Mouse (Mus musculus) neural tube, embryonic 14.5 days (tissue): ENCODE measurements around the gene Tulp3. TPM values are rescaled to one million over a fixed set of nuclear protein-coding genes. Genes with fewer than 3 reads are reported as not detected.

ENCODE experiments used
- ATAC-seq: fragments of 200-750 bp; cut with Nextera tagmentation; 2 replicates; pipeline ENCODE4 v1.8.0; 2017; ENCODE audit warnings: low read depth, mild to moderate bottlenecking, moderate TSS enrichment, moderate library complexity
- H3K27ac ChIP-seq: fragments of 300-500 bp; sonication (generic); 2 replicates; pipeline ENCODE4 v1.5.1; 2014; ENCODE audit warnings: low read depth, mild to moderate bottlenecking, control low read depth, low read length, moderate library complexity, mixed read lengths
- H3K27me3 ChIP-seq: fragments of 300-500 bp; sonication (generic); 2 replicates; pipeline ENCODE4 v1.6.1; 2014; ENCODE audit warnings: low read length; ENCODE audit not compliant: control insufficient read depth, insufficient read depth
- H3K36me3 ChIP-seq: fragments of 300-500 bp; sonication (generic); 2 replicates; pipeline ENCODE4 v1.6.1; 2014; ENCODE audit warnings: low read length, mixed read lengths; ENCODE audit not compliant: control insufficient read depth, insufficient read depth
- H3K4me1 ChIP-seq: fragments of 300-500 bp; sonication (generic); 2 replicates; pipeline ENCODE4 v1.6.1; 2014; ENCODE audit warnings: low read length; ENCODE audit not compliant: control insufficient read depth, insufficient read depth
- H3K4me2 ChIP-seq: fragments of 300-500 bp; sonication (generic); 2 replicates; pipeline ENCODE4 v1.6.1; 2014; ENCODE audit warnings: mild to moderate bottlenecking, low read depth, low read length, control low read depth
- H3K4me3 ChIP-seq: fragments of 300-500 bp; sonication (generic); 2 replicates; pipeline ENCODE4 v1.5.1; 2014; ENCODE audit warnings: low read depth, low read length, control low read depth, mixed read lengths
- H3K9ac ChIP-seq: fragments of 300-500 bp; sonication (generic); replicated peaks from 2 replicates; pipeline ENCODE4 v1.6.1; 2014; ENCODE audit warnings: low read depth, mild to moderate bottlenecking, control low read depth, low read length, mixed read lengths
- H3K9me3 ChIP-seq: fragments of 300-500 bp; sonication (generic); 2 replicates; pipeline ENCODE4 v1.6.1; 2016; ENCODE audit warnings: low read length; ENCODE audit not compliant: control insufficient read depth
- WGBS: fragments of 180-500 bp; shearing (Covaris S2); extraction: QIAGEN DNeasy Blood & Tissue Kit; methylation state at CpG from one replicate; pipeline ENCODE4 v1.1.7; 2014; 5-methylcytosine and 5-hydroxymethylcytosine counted together
- polyA plus RNA-seq: library from polyadenylated mRNA; unstranded; fragments of >200 nt; fragmentation: Nextera tagmentation; extraction: Ambion mirVana; gene quantifications from 2 replicates; pipeline ENCODE4 v1.2.1, GENCODE M21; 2014

The Tulp3 gene
- polyA plus RNA-seq, 1 experiment from 2014 or later: 22.4 TPM

GRCm38 (mm10) chr6:128295876-128296749, 59.5 kb downstream of the Tulp3 start:
- ATAC-seq: peak; percentile 47

GRCm38 (mm10) chr6:128291284-128291683, 64.4 kb downstream of the Tulp3 start:
- 90% methylated on average over 5 of the region's 5 CpGs for WGBS

More at GRCm38 (mm10) chr6:128295876-128296749, 59.5 kb downstream of the Tulp3 start:
- H3K9ac ChIP-seq: no peak overlapping the region
- no peak overlapping the region for H3K4me2 ChIP-seq
- H3K4me1 ChIP-seq: peaks cover 11% of the 10 kb centered on the region
- peaks cover 28% of the 10 kb centered on the region for H3K27me3 ChIP-seq
- H3K36me3 ChIP-seq: no peaks in the 10 kb centered on the region
- H3K4me3 ChIP-seq: no peak overlapping the region
- H3K27ac ChIP-seq: no peak overlapping the region
- WGBS: 34% methylated on average over 6 of the region's 6 CpGs
- H3K9me3 ChIP-seq: no peaks in the 10 kb centered on the region

GRCm38 (mm10) chr6:128288681-128289080, 67.0 kb downstream of the Tulp3 start:
- Histone ChIP-seq H3K4me2 (no peak overlapping the region), H3K9ac (no peak overlapping the region), H3K36me3 (no peaks in the 10 kb centered on the region), H3K4me1 (no peaks in the 10 kb centered on the region), H3K27me3 (no peaks in the 10 kb centered on the region; the same call in 1 of the 2 replicates), H3K9me3 (no peaks in the 10 kb centered on the region), H3K27ac (no peak overlapping the region), H3K4me3 (no peak overlapping the region)
- WGBS: 78% methylated on average over 6 of the region's 6 CpGs
- no peak for ATAC-seq

More at GRCm38 (mm10) chr6:128291284-128291683, 64.4 kb downstream of the Tulp3 start:
- no peak overlapping the region for H3K27ac ChIP-seq
- no peak overlapping the region for H3K4me2 ChIP-seq
- ATAC-seq: no peak
- H3K36me3 ChIP-seq: no peaks in the 10 kb centered on the region
- no peak overlapping the region for H3K9ac ChIP-seq
- no peak overlapping the region for H3K4me3 ChIP-seq
- no peaks in the 10 kb centered on the region; the same call in 1 of the 2 replicates for H3K27me3 ChIP-seq
- H3K4me1 ChIP-seq: no peaks in the 10 kb centered on the region
- H3K9me3 ChIP-seq: no peaks in the 10 kb centered on the region

- 0 out of 2 replicates have a peak, but pooled peaks have one; percentile 26 for ATAC-seq
- Histone ChIP-seq H3K27ac (no peak overlapping the region), H3K4me3 (no peak overlapping the region), H3K4me1 (no peaks in the 10 kb centered on the region), H3K27me3 (no peaks in the 10 kb centered on the region; the same call in 1 of the 2 replicates), H3K36me3 (no peaks in the 10 kb centered on the region), H3K9ac (no peak overlapping the region), H3K9me3 (no peaks in the 10 kb centered on the region), H3K4me2 (peak overlapping the region; percentile 4; the same call in 1 of the 2 replicates)
- WGBS: 15% methylated on average over 16 of the region's 16 CpGs
These were observed 69.7 kb downstream of the Tulp3 start for GRCm38 (mm10) chr6:128285792-128286430.

- H3K9ac ChIP-seq: no peak overlapping the region
- H3K4me1 ChIP-seq: no peaks in the 10 kb centered on the region
- H3K4me2 ChIP-seq: no peak overlapping the region
- H3K36me3 ChIP-seq: no peaks in the 10 kb centered on the region
- no peak overlapping the region for H3K4me3 ChIP-seq
- 13% methylated on average over 3 of the region's 3 CpGs for WGBS
- ATAC-seq: peak; percentile 64; the same call in 1 of the 2 replicates
- H3K27me3 ChIP-seq: no peaks in the 10 kb centered on the region; the same call in 1 of the 2 replicates
- H3K27ac ChIP-seq: no peak overlapping the region
- H3K9me3 ChIP-seq: no peaks in the 10 kb centered on the region
These were observed 73.5 kb downstream of the Tulp3 start for GRCm38 (mm10) chr6:128282126-128282525.

- no peaks in the 10 kb centered on the region for H3K36me3 ChIP-seq
- ATAC-seq: no peak
- no peak overlapping the region for H3K9ac ChIP-seq
- H3K4me3 ChIP-seq: no peak overlapping the region
- H3K27ac ChIP-seq: no peak overlapping the region
- 50% methylated on average over 14 of the region's 14 CpGs for WGBS
- no peaks in the 10 kb centered on the region for H3K27me3 ChIP-seq
- no peaks in the 10 kb centered on the region for H3K4me1 ChIP-seq
- no peak overlapping the region for H3K4me2 ChIP-seq
- no peaks in the 10 kb centered on the region for H3K9me3 ChIP-seq
These were observed 75.0 kb downstream of the Tulp3 start for GRCm38 (mm10) chr6:128280472-128281145.

- H3K4me2 ChIP-seq: no peak overlapping the region
- 41% methylated on average over 5 of the region's 5 CpGs for WGBS
- H3K27ac ChIP-seq: no peak overlapping the region
- ATAC-seq: no peak
- H3K27me3 ChIP-seq: no peaks in the 10 kb centered on the region
- no peak overlapping the region for H3K4me3 ChIP-seq
- H3K9ac ChIP-seq: no peak overlapping the region
- H3K9me3 ChIP-seq: no peaks in the 10 kb centered on the region
- no peaks in the 10 kb centered on the region for H3K4me1 ChIP-seq
- H3K36me3 ChIP-seq: no peaks in the 10 kb centered on the region
These were observed 76.0 kb downstream of the Tulp3 start for GRCm38 (mm10) chr6:128279608-128280007.

GRCm38 (mm10) chr6:128279099-128279498, 76.6 kb downstream of the Tulp3 start:
- 64% methylated on average over 4 of the region's 4 CpGs for WGBS
- Histone ChIP-seq H3K27me3 (no peaks in the 10 kb centered on the region), H3K9ac (no peak overlapping the region), H3K4me2 (no peak overlapping the region), H3K36me3 (no peaks in the 10 kb centered on the region), H3K4me3 (no peak overlapping the region), H3K27ac (no peak overlapping the region), H3K4me1 (no peaks in the 10 kb centered on the region), H3K9me3 (no peaks in the 10 kb centered on the region)
- ATAC-seq: no peak
